Mouse (Mus musculus): ENCODE results near the gene Ism1.

Ism1 gene

GRCm38 (mm10) chr2:139677809-139678274 lies at the start of gene Ism1:
Gene Ism1 (plus strand): TSS chr2:139678178.
- peak; percentile 4 to 10 for DNase-seq

- no peak for DNase-seq
These were observed 49.2 kb upstream of the Ism1 start for GRCm38 (mm10) chr2:139628731-139629130.

GRCm38 (mm10) chr2:139629653-139630052 lies 48.3 kb upstream of the Ism1 start:
- DNase-seq = no peak

- DNase-seq = no peak
These were observed 43.5 kb upstream of the Ism1 start for GRCm38 (mm10) chr2:139634506-139634905.

GRCm38 (mm10) chr2:139637861-139638260 lies 40.1 kb upstream of the Ism1 start:
- no peak for DNase-seq

GRCm38 (mm10) chr2:139641757-139642385 lies 36.1 kb upstream of the Ism1 start:
- DNase-seq = no peak

GRCm38 (mm10) chr2:139649518-139649917 lies 28.5 kb upstream of the Ism1 start:
- DNase-seq = no peak

GRCm38 (mm10) chr2:139656750-139657149 lies 21.2 kb upstream of the Ism1 start:
- DNase-seq = no peak

GRCm38 (mm10) chr2:139671838-139672237 lies 6.1 kb upstream of the Ism1 start:
- no peak for DNase-seq

GRCm38 (mm10) chr2:139672371-139672770 lies 5.6 kb upstream of the Ism1 start:
- no peak for DNase-seq

GRCm38 (mm10) chr2:139677065-139677762 lies 764 bp upstream of the Ism1 start:
- DNase-seq = peak in 1 of 2 experiments; percentile 3

GRCm38 (mm10) chr2:139678275-139679140 lies 530 bp downstream of the Ism1 start:
- DNase-seq = peak; percentile 10 to 12

- no peak for DNase-seq
These were observed 4.6 kb downstream of the Ism1 start for GRCm38 (mm10) chr2:139682540-139682939.

- no peak for DNase-seq
These were observed 11.5 kb downstream of the Ism1 start for GRCm38 (mm10) chr2:139689442-139690003.

GRCm38 (mm10) chr2:139693521-139693920 lies 15.5 kb downstream of the Ism1 start:
- no peak for DNase-seq

GRCm38 (mm10) chr2:139694638-139695037 lies 16.7 kb downstream of the Ism1 start:
- DNase-seq = no peak

GRCm38 (mm10) chr2:139696578-139696977 lies 18.6 kb downstream of the Ism1 start:
- no peak for DNase-seq

GRCm38 (mm10) chr2:139700609-139701008 lies 22.6 kb downstream of the Ism1 start:
- no peak for DNase-seq

GRCm38 (mm10) chr2:139704951-139705350 lies 27.0 kb downstream of the Ism1 start:
- no peak for DNase-seq

- no peak for DNase-seq
These were observed 30.4 kb downstream of the Ism1 start for GRCm38 (mm10) chr2:139708194-139708899.

- no peak for DNase-seq
These were observed 33.7 kb downstream of the Ism1 start for GRCm38 (mm10) chr2:139711640-139712039.

GRCm38 (mm10) chr2:139712046-139712445 lies 34.1 kb downstream of the Ism1 start:
- DNase-seq = no peak

Data from thymus, postnatal 36 days (tissue).